Mouse (Mus musculus) liver, adult 2 months (tissue): ENCODE measurements around the gene Lrrc49.

Experiments used
- CTCF ChIP-seq: fragments of 200-500 bp; IDR thresholded peaks from 2 replicates; pipeline ENCODE4 v1.5.1; 2011; ENCODE audit warnings: low read depth, low read length, control low read depth
- POLR2A ChIP-seq: fragments of 200-500 bp; IDR thresholded peaks from 2 replicates; pipeline ENCODE4 v1.6.1; 2011; ENCODE audit warnings: low read length, control low read depth; ENCODE audit not compliant: insufficient read depth; ENCODE audit errors: extremely low read depth

DNA sequence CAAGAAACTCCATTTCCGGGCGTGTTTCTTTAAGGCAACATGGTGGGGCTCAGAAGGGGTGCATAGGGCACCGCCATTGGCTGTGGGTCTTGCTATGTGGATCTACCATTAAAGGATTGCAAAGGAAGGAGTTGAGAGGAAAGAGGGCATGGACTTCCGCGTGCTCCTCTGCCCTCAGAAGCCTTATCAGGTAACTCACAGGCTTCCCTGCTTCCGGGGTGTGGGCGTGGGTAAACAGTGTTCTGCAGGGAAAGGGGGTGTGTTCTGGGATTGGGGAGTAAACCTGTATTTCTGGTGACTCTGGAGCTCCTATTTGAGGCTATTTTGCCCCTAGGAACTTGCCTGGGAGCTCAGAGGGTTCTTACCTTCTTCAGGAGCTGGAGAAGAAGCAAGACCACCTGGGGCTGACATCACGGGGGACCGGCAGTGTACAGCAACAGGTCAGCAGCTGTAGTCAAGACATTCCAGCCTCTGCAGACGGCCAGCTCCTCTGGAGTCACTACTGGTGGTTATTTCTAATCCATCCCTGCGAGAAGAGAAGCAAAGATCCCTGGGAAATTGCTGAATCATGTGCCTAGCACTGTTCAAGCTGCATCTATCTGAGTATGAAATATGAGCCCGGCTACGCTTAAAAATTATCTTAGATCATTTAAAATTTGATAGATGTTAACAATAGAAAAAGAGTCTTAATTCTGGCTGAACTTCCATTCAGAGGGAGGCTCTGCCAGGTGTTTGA is 142.4 kb downstream of the Lrrc49 start:
- no peak for TF ChIP-seq POLR2A
- TF ChIP-seq CTCF, result no peak
